Mouse (Mus musculus) hindbrain, embryonic 15.5 days (tissue): ENCODE measurements around the gene Grm3. TPM values are rescaled to one million over a fixed set of nuclear protein-coding genes. Genes with fewer than 3 reads are reported as not detected.

Experiments
- ATAC-seq: fragments of 200-750 bp; cut with Nextera tagmentation; 2 replicates; pipeline ENCODE4 v1.8.0; 2017; ENCODE audit warnings: low read depth, moderate number of reproducible peaks, moderate TSS enrichment; ENCODE audit not compliant: low FRiP score
- H3K27ac ChIP-seq: fragments of 300-500 bp; sonication (generic); replicated peaks from 2 replicates; pipeline ENCODE4 v1.5.1; 2015; ENCODE audit warnings: mild to moderate bottlenecking, inconsistent platforms
- H3K27me3 ChIP-seq: fragments of 300-500 bp; sonication (generic); 2 replicates; pipeline ENCODE4 v1.6.1; 2015; ENCODE audit warnings: control low read depth, inconsistent platforms
- H3K36me3 ChIP-seq: fragments of 300-500 bp; sonication (generic); 2 replicates; pipeline ENCODE4 v1.6.1; 2015; ENCODE audit warnings: control low read depth, inconsistent platforms
- H3K4me1 ChIP-seq: fragments of 300-500 bp; sonication (generic); replicated peaks from 2 replicates; pipeline ENCODE4 v1.6.1; 2015; ENCODE audit warnings: control low read depth, inconsistent platforms
- H3K4me2 ChIP-seq: fragments of 300-500 bp; sonication (generic); 2 replicates; pipeline ENCODE4 v1.6.1; 2015; ENCODE audit warnings: moderate library complexity, mild to moderate bottlenecking, inconsistent platforms
- H3K4me3 ChIP-seq: fragments of 300-500 bp; sonication (generic); 2 replicates; pipeline ENCODE4 v1.5.1; 2015; ENCODE audit warnings: mild to moderate bottlenecking, inconsistent platforms
- H3K9ac ChIP-seq: fragments of 300-500 bp; sonication (generic); 2 replicates; pipeline ENCODE4 v1.6.1; 2015; ENCODE audit warnings: inconsistent platforms
- H3K9me3 ChIP-seq: fragments of 300-500 bp; sonication (generic); 2 replicates; pipeline ENCODE4 v1.6.1; 2016; ENCODE audit warnings: control low read depth, inconsistent platforms
- WGBS: fragments of 180-500 bp; shearing (Covaris S2); methylation state at CpG from one replicate; pipeline ENCODE4 v1.1.7; 2015; 5-methylcytosine and 5-hydroxymethylcytosine counted together
- polyA plus RNA-seq: library from polyadenylated mRNA; unstranded; fragments of >200 nt; fragmentation: Nextera tagmentation; extraction: Ambion mirVana; gene quantifications from 2 replicates; pipeline ENCODE4 v1.2.1, GENCODE M21; 2015

Gene Grm3
- polyA plus RNA-seq, 1 experiment from 2014 or later: 68.2 TPM

- Histone ChIP-seq H3K36me3 (no peaks in the 10 kb centered on the region), H3K9ac (no peak overlapping the region), H3K27ac (no peak overlapping the region), H3K9me3 (no peaks in the 10 kb centered on the region), H3K27me3 (no peaks in the 10 kb centered on the region), H3K4me3 (no peak overlapping the region), H3K4me1 (no peaks in the 10 kb centered on the region), H3K4me2 (no peak overlapping the region)
- no peak for ATAC-seq
- 87% methylated on average over 1 of the region's 1 CpGs for WGBS
Measured at GRCm38 (mm10) chr5:9692333-9692732, 32.6 kb downstream of the Grm3 start.

DNA sequence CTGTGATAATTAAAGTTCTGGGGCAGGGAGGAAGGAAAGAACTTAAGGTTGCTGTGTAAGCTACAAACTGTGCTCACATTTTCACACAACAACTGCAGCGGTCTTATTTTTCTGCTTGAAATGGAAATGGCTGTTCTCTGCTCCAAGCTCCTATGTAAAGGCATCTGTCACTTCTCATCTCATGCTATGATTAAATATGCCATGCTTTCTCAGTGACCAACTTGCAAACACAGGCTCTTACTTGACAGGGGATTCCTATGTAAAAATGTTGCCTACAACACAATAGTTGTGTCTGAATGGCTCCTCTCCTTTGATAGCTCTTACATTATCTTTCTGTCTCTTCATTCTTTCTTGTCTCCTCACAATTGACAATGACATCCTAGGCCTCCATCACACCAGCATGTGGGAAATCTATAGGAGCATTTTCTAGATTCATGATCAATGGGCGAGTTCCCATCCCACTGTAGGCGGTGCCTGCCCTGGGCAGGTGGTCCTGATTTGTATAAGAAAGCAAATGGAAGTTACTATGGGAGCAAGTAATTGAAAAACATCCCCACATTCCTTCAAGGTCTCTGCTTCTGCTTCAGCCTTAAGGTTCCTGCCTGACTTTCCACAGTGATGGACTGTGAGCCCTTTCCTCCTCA lies 34.2 kb downstream of the Grm3 start:
- 20% methylated on average over 3 of the region's 3 CpGs for WGBS
- H3K36me3 ChIP-seq: no peaks in the 10 kb centered on the region

DNA sequence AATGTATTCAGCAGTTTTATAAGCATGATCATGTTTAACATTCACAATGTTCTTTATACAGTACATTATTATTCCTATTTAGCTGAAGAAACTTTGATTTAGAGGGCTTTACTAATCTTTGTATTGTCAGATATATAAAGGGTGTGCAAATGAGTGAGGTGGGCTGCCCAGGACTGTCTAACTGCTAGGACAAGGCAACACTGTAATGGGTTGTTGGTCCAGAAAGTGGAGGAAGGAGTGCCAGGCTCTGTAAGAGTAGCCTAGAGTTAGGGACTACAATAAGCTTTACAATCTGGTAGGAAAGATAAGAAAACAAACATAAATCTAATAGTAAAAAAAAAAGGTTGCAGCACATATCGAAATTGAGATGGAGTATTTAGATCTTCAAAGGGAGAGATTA lies 34.8 kb downstream of the Grm3 start:
- no peaks in the 10 kb centered on the region for H3K36me3 ChIP-seq
- no peaks in the 10 kb centered on the region for H3K4me1 ChIP-seq
- no peaks in the 10 kb centered on the region for H3K9me3 ChIP-seq
- no peak overlapping the region for H3K27ac ChIP-seq
- H3K9ac ChIP-seq: no peak overlapping the region
- no peaks in the 10 kb centered on the region for H3K27me3 ChIP-seq
- no peak overlapping the region for H3K4me3 ChIP-seq
- ATAC-seq: no peak
- WGBS: 22% methylated on average over 1 of the region's 1 CpGs
- H3K4me2 ChIP-seq: no peak overlapping the region

More for the DNA sequence above, 34.2 kb downstream of the Grm3 start:
- no peak overlapping the region for H3K27ac ChIP-seq
- H3K9ac ChIP-seq: no peak overlapping the region
- no peaks in the 10 kb centered on the region for H3K4me1 ChIP-seq
- no peak overlapping the region for H3K4me3 ChIP-seq
- H3K4me2 ChIP-seq: no peak overlapping the region
- H3K9me3 ChIP-seq: no peaks in the 10 kb centered on the region
- H3K27me3 ChIP-seq: no peaks in the 10 kb centered on the region
- ATAC-seq: no peak

- no peak overlapping the region for H3K4me2 ChIP-seq
- H3K27me3 ChIP-seq: no peaks in the 10 kb centered on the region
- no peak overlapping the region for H3K4me3 ChIP-seq
- H3K27ac ChIP-seq: no peak overlapping the region
- WGBS: 52% methylated on average over 2 of the region's 2 CpGs
- ATAC-seq: no peak
- no peaks in the 10 kb centered on the region for H3K9me3 ChIP-seq
- no peak overlapping the region for H3K9ac ChIP-seq
- no peaks in the 10 kb centered on the region; the same call in 1 of the 2 replicates for H3K36me3 ChIP-seq
- H3K4me1 ChIP-seq: no peaks in the 10 kb centered on the region
Measured at GRCm38 (mm10) chr5:9683204-9683603, 41.8 kb downstream of the Grm3 start.

- 82% methylated on average over 1 of the region's 1 CpGs for WGBS
- H3K4me2 ChIP-seq: no peak overlapping the region
- H3K4me3 ChIP-seq: no peak overlapping the region
- ATAC-seq: no peak
- H3K27ac ChIP-seq: no peak overlapping the region
- no peaks in the 10 kb centered on the region for H3K4me1 ChIP-seq
- H3K9ac ChIP-seq: no peak overlapping the region
- H3K9me3 ChIP-seq: no peaks in the 10 kb centered on the region
- H3K36me3 ChIP-seq: no peaks in the 10 kb centered on the region
- H3K27me3 ChIP-seq: no peaks in the 10 kb centered on the region
Measured at GRCm38 (mm10) chr5:9669002-9669401, 56.0 kb downstream of the Grm3 start.

- Histone ChIP-seq H3K27me3 (no peaks in the 10 kb centered on the region), H3K27ac (no peak overlapping the region), H3K9me3 (no peaks in the 10 kb centered on the region), H3K9ac (no peak overlapping the region), H3K4me3 (no peak overlapping the region), H3K36me3 (no peaks in the 10 kb centered on the region), H3K4me2 (no peak overlapping the region), H3K4me1 (no peaks in the 10 kb centered on the region; the same call in 1 of the 2 replicates)
- ATAC-seq: no peak
- 92% methylated on average over 3 of the region's 3 CpGs for WGBS
Measured at GRCm38 (mm10) chr5:9663416-9663815, 61.6 kb downstream of the Grm3 start.

DNA sequence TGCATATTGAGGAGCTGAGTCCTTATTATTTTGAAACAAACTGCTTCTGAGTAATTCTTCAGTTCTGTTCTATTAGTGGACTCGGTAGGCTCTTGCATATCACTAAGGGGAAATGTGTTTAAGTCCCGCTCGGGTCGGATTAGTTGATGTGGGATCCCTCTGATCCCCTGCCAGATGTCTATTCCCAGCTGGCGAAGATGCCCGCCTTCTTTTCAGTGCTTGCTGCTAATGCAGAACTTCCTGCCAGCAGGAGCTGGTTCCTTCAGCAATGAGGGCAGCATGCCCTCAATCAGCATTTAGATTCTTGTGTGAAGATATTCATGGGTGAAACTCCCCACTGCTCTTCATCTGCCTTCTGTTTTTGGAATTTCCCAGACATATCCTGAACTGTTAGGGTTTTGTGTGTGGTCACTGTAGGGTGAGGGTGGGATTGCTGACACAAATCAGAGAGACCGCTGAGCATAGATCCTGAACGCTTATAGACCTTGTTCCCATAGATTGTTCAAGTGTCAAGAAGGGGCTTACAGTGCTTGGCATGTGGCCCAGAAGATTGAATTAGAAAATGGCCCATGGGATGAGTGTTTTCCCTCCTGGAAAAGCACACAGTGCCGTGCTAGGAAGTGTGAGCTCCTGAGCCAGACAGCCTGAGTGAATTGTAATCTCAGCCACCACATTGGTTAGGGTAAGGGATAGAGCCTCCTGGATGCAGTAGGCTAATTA lies 62.9 kb downstream of the Grm3 start:
- Histone ChIP-seq H3K4me1 (no peaks in the 10 kb centered on the region; the same call in 1 of the 2 replicates), H3K36me3 (no peaks in the 10 kb centered on the region), H3K4me3 (no peak overlapping the region), H3K9ac (no peak overlapping the region), H3K9me3 (no peaks in the 10 kb centered on the region), H3K27ac (peak overlapping the region; percentile 62), H3K27me3 (no peaks in the 10 kb centered on the region), H3K4me2 (peak overlapping the region; percentile 19; the same call in 1 of the 2 replicates)
- 45% methylated on average over 9 of the region's 9 CpGs for WGBS
- peak; percentile 90 for ATAC-seq

- no peak overlapping the region for H3K4me3 ChIP-seq
- no peak overlapping the region for H3K27ac ChIP-seq
- H3K9ac ChIP-seq: no peak overlapping the region
- no peaks in the 10 kb centered on the region for H3K36me3 ChIP-seq
- no peaks in the 10 kb centered on the region for H3K9me3 ChIP-seq
- ATAC-seq: no peak
- WGBS: 95% methylated on average over 2 of the region's 2 CpGs
- no peaks in the 10 kb centered on the region for H3K27me3 ChIP-seq
- no peak overlapping the region for H3K4me2 ChIP-seq
- no peaks in the 10 kb centered on the region for H3K4me1 ChIP-seq
Measured at GRCm38 (mm10) chr5:9638612-9639011, 86.4 kb downstream of the Grm3 start.

DNA sequence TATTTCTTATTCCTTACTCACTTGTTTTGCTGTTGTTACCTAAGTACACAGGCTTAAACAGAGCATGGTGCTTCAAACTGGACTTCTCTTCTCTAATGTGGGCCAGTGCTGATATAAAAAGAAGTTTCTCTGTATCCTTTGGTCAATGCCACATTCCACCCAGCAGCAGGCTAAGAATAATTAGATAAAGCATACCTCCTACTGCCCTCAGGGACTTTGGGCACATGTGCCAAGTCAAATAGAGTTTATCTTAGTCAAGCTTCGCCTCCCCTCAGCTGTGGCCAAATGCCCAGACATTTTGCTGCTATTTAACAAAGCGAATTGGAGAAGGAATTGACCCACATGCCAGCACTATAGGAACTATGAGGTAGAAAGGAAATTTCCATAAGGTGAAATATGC lies 97.8 kb downstream of the Grm3 start:
- H3K36me3 ChIP-seq: no peaks in the 10 kb centered on the region
- 0 out of 2 replicates have a peak, but pooled peaks have one; percentile 19 for ATAC-seq
- no peak overlapping the region for H3K4me2 ChIP-seq
- no peak overlapping the region for H3K4me3 ChIP-seq
- H3K27ac ChIP-seq: no peak overlapping the region
- H3K9me3 ChIP-seq: no peaks in the 10 kb centered on the region
- 34% methylated on average over 2 of the region's 2 CpGs for WGBS
- peaks cover 14% of the 10 kb centered on the region; the same call in 1 of the 2 replicates for H3K4me1 ChIP-seq
- H3K9ac ChIP-seq: no peak overlapping the region
- no peaks in the 10 kb centered on the region for H3K27me3 ChIP-seq

- H3K27me3 ChIP-seq: no peaks in the 10 kb centered on the region
- no peak overlapping the region for H3K4me2 ChIP-seq
- H3K4me1 ChIP-seq: peaks cover 14% of the 10 kb centered on the region; the same call in 1 of the 2 replicates
- ATAC-seq: no peak
- H3K9ac ChIP-seq: no peak overlapping the region
- H3K36me3 ChIP-seq: no peaks in the 10 kb centered on the region
- no peak overlapping the region for H3K27ac ChIP-seq
- no peaks in the 10 kb centered on the region for H3K9me3 ChIP-seq
- WGBS: 88% methylated on average over 4 of the region's 4 CpGs
- no peak overlapping the region for H3K4me3 ChIP-seq
Measured at GRCm38 (mm10) chr5:9624396-9624795, 100.6 kb downstream of the Grm3 start.

DNA sequence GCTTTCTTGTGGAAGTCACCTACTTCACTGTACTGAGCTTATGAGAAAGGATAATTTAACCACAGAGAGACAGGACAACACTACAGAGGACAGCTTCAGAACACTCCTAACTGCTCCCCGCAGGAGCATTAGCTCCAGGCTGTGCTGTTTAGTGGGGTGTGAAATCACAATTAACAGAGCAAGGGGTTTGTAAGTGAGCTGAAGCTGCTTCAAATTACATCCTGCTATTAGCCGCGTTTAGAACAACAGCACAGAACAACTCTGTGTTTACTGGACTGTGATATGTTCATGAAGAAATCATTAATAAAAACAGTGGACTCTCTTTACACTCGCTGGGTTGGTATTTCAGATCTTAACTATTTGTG lies 101.9 kb downstream of the Grm3 start:
- 4% methylated on average over 4 of the region's 4 CpGs for WGBS
- H3K36me3 ChIP-seq: no peaks in the 10 kb centered on the region

GRCm38 (mm10) chr5:9622264-9623094 lies 102.5 kb downstream of the Grm3 start:
- Histone ChIP-seq H3K4me2 (peak overlapping the region; percentile 11; the same call in 1 of the 2 replicates), H3K4me1 (peaks cover 14% of the 10 kb centered on the region; the same call in 1 of the 2 replicates), H3K36me3 (no peaks in the 10 kb centered on the region), H3K4me3 (no peak overlapping the region), H3K27ac (peak overlapping the region; percentile 50), H3K9ac (no peak overlapping the region), H3K27me3 (no peaks in the 10 kb centered on the region), H3K9me3 (no peaks in the 10 kb centered on the region)
- 45% methylated on average over 4 of the region's 4 CpGs for WGBS
- peak; percentile 55; the same call in 1 of the 2 replicates for ATAC-seq

More for the DNA sequence above, 101.9 kb downstream of the Grm3 start:
- no peaks in the 10 kb centered on the region for H3K9me3 ChIP-seq
- H3K27ac ChIP-seq: peak overlapping the region; percentile 50
- no peak overlapping the region for H3K9ac ChIP-seq
- no peaks in the 10 kb centered on the region for H3K27me3 ChIP-seq
- ATAC-seq: peak; percentile 91
- no peak overlapping the region for H3K4me3 ChIP-seq
- H3K4me1 ChIP-seq: peaks cover 14% of the 10 kb centered on the region; the same call in 1 of the 2 replicates
- H3K4me2 ChIP-seq: peak overlapping the region; percentile 11
